Mouse (Mus musculus) ovary, postnatal 14 days (tissue): ENCODE measurements around the gene Zbtb9.

ENCODE experiments used
- DNase-seq: peaks from one replicate; pipeline ENCODE4 v3.0.0; 2022; ENCODE audit warnings: low spot score

Gene Zbtb9

DNA sequence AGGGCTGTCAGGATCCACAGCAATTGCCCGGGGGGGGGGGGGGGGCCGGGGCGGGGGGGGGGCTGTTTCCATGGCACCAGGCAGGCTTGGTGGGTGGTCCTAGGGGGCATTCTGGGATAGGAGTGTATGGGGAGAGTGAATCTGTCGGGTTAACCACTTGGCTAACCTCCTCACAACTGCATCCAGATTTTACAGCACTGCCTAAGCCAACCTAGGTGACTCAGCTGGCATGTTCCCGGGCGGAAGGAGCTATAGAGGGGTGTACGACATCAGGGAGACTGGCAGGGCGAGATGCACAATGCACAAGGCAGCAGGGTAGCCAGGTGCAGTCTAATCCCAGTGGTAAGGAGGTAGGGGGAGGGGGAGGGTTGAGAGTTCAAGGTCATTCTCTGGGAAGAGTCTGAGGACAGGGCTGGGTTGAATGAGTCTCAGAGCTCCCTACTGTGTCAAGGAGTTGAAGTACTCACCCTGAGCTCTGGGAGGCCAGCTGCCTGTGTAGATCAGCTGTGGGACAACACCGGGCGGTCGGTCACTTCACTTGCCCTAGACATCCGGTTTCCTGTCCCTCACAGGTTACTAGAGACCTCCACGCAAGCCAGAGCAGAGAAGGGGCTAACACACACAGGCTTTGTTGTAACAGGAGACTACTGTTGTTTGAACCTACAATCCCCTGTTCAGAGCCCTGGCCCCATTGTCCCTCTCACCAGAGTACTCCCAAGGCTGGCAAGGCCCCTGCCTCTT is 68.2 kb downstream of the Zbtb9 start:
- DNase-seq: no peak

DNA sequence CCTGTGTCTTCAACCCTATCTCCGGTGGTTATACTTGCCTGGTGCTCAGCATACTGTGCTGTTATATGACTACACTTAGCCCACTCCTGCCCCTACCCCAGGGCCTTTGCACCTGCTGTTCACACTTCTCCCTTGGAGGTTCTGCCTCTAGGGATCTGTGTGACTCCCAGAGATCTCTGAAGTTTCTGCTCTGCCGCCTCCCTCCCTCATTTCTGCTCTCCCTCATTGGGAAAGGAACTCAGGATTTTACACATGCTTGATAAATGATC is 68.8 kb downstream of the Zbtb9 start:
- DNase-seq: no peak

- DNase-seq: no peak
Observed at GRCm38 (mm10) chr17:27042840-27043239, 69.9 kb downstream of the Zbtb9 start.

- no peak for DNase-seq
Observed at GRCm38 (mm10) chr17:27045164-27045563, 72.2 kb downstream of the Zbtb9 start.

GRCm38 (mm10) chr17:27047762-27048444 is 74.9 kb downstream of the Zbtb9 start:
- DNase-seq: no peak

DNA sequence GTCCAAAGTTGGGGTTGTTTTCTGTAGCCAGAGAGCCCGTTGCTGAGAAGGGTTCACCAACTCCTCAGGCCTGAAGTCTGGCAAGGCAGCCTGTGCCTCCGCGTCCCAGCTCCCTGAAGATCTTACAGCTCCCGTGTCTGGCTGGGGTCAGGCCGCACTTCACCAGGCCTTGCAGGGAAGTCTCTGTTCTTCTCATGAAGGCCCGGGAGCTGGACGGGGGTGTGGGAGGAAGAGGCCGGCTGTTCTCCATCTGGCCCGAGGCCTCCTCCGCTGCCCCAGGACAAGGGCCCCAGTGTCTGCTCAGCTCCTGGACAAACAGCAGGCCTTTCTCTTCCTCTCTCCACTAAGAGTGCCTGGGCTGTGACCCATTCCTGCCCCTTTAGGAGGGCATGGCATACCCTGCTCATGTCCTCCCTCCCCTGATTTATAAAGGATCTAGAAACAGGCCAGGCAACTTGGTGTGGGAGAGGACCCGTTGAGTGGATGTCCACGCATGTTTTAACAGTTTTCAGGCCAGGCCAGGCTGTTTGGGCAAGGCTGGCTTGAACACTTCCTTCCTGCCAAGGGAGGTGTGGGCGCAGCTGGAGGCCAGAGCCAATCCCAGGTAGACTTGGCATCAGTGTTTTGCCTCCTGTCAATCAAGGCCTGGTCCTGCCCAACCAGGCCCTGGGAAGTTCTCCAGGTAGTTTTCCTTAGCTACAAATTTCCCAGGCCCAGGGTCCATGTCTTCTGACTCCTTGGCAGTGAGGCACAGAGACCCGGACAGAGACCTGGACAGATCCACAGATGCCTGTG is 75.7 kb downstream of the Zbtb9 start:
- DNase-seq: peak; percentile 35

- no peak for DNase-seq
Observed at GRCm38 (mm10) chr17:27050853-27051252, 77.9 kb downstream of the Zbtb9 start.

- DNase-seq: no peak
Observed at GRCm38 (mm10) chr17:27051514-27051913, 78.5 kb downstream of the Zbtb9 start.

DNA sequence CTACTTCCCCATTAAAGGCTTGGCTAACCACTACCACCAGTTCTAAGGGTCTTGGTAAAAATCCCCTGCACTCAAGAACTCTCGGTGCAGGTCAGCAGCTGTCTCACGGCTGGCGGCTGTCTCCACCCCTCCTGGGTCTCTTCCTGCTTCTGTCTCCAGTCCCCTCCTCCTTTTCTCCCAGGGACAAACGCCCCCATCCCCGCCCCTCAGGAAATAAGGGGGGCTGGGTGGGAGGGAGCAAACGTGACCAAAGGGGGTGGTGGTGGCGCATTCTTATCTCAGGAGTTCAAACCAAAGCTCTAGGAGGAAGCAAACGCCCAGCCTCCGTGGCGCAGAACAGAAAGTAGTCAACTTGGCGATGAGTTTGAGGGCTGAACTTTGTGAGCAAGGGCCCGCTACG is 83.2 kb downstream of the Zbtb9 start:
- DNase-seq: no peak

- peak; percentile 53 for DNase-seq
Observed at GRCm38 (mm10) chr17:27056812-27057516, 84.0 kb downstream of the Zbtb9 start, which contains the start of gene Itpr3. Gene Itpr3 (plus strand): TSS chr17:27057304.

DNA sequence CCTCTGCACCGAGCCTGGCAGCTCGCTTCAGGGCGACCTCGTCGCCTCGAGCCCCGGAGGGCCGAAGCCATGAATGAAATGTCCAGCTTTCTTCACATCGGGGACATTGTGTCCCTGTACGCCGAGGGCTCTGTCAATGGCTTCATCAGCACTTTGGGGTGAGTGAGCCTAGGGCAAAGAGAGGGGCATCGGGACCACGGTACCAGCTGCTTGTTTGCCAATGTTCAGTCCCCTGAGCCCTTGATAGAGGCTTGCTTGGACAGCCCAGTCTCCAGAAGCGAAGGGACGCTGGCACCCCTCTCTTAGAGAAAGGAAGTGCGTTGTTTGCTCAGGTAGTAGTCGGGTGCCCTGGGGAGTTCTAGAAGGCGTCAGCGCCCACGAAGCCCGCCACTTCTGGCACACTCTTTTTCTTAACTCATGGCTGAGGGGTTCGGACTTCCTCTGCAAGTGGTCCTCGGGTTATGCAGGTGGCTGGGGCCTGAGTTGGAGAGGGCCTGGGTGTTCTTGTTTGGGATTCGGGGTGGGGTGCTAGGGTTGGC is 84.6 kb downstream of the Zbtb9 start:
- no peak for DNase-seq
